ENCODE assay signal across 8 mouse cellular contexts in genomic region chr13:45560543-45560942, GRCm38 (mm10). TPM values are rescaled to one million over a fixed set of nuclear protein-coding genes. Genes with fewer than 3 reads are reported as not detected.
DNase-seq lines count a peak whose midpoint lies in the region; TF ChIP-seq lines count a peak whose summit lies in the region.

No protein-coding gene starts in this region.

- H3K9me3 ChIP-seq in limb, embryonic 10.5 days (replicated peaks) = no peaks in the 10 kb centered on the region

- peak; percentile 53; the same call in 1 of the 2 replicates for TF ChIP-seq CTCF in cerebellum, adult 2 months (IDR thresholded peaks at IDR 0.05; ENCODE audit: borderline replicate concordance, insufficient read depth, low read depth, low read length)
- TF ChIP-seq CTCF in left cerebral cortex, adult 2 months (IDR thresholded peaks at IDR 0.05) = peak; percentile 53

- H3K27me3 ChIP-seq in cerebellum, adult 2 months (ENCODE audit: control insufficient read depth, insufficient read depth, low read length) = no peaks in the 10 kb centered on the region
- H3K27me3 ChIP-seq in limb, embryonic 10.5 days (ENCODE audit: low read depth, poor library complexity, severe bottlenecking) = no peaks in the 10 kb centered on the region

- H3K36me3 ChIP-seq in limb, embryonic 10.5 days = no peaks in the 10 kb centered on the region

- no peak for TF ChIP-seq POLR2A in cerebellum, adult 2 months (IDR thresholded peaks at IDR 0.05; ENCODE audit: borderline replicate concordance, insufficient read depth, low read length)

- H3K27ac ChIP-seq in cerebellum, adult 2 months (ENCODE audit: insufficient read depth, low read length) = no peak overlapping the region
- H3K27ac ChIP-seq in left cerebral cortex, adult 2 months = no peak overlapping the region
- H3K27ac ChIP-seq in limb, embryonic 10.5 days = no peak overlapping the region

- intact Hi-C loops in left cerebral cortex, adult 2 months (cut with DNase I) = no loop called here

- no peak for DNase-seq in cerebellum, adult 2 months
- no peak for DNase-seq in cerebellum, adult 9-10 months
- no peak for DNase-seq in left cerebral cortex, adult 2 months (ENCODE audit: extremely low spot score in 1 of 2, low spot score in 2 of 2)
- DNase-seq in left cerebral cortex, adult 18-20 months (ENCODE audit: low spot score in 2 of 2) = no peak
- DNase-seq in ES-CJ7 (ENCODE audit: low read depth, low spot score) = peak; percentile 51
- DNase-seq in limb, embryonic 10.5 days (ENCODE audit: low spot score) = peak; percentile 46
- no peak for DNase-seq in gastrocnemius, adult 8-10 months (ENCODE audit: low spot score in 2 of 2)
- no peak for DNase-seq in ovary, adult 18-20 months (ENCODE audit: low spot score)

- H3K4me1 ChIP-seq in cerebellum, adult 2 months (ENCODE audit: control insufficient read depth, insufficient read depth, low read length) = 0 out of 2 replicates have a peak, but pooled peaks cover 7% of the 10 kb centered on the region
- H3K4me1 ChIP-seq in limb, embryonic 10.5 days = no peaks in the 10 kb centered on the region

- H3K4me3 ChIP-seq in cerebellum, adult 2 months (replicated peaks; ENCODE audit: insufficient read depth, low read depth, low read length) = no peak overlapping the region
- no peak overlapping the region for H3K4me3 ChIP-seq in left cerebral cortex, adult 2 months
- H3K4me3 ChIP-seq in limb, embryonic 10.5 days = no peak overlapping the region

- WGBS in cerebellum, adult 2 months = 72% methylated on average over 7 of the region's 7 CpGs
- 74% methylated on average over 7 of the region's 7 CpGs for WGBS in limb, embryonic 10.5 days

RNA-seq across cellular contexts. Expression of gene Gmpr, which starts 53.3 kb away (rescaled TPM):
- polyA plus RNA-seq in cerebellum, adult 2 months (2012; rRNA removed) = 69.1 TPM in 2 replicates
- total RNA-seq in left cerebral cortex, adult 2 months (2021) = 10 to 100 TPM; 46.0 to 50.6 TPM
- total RNA-seq in left cerebral cortex, adult 18-20 months (2021) = 10 to 100 TPM; 49.5 to 52.7 TPM
- polyA plus RNA-seq in limb, embryonic 10.5 days (2016; fragmentation: Nextera tagmentation; extraction: Ambion mirVana) = 25.2 and 27.8 TPM in 2 replicates
- 100 to 1,000 TPM; 171 to 206 (median 197) TPM for total RNA-seq in gastrocnemius, adult 8-10 months (2022)

Comparison
In these comparisons a context has a peak if more than half of its experiments do, and no peak if none do; other contexts are left out.
1. DNase-seq: peak in ES-CJ7 (single experiment) and limb, embryonic 10.5 days (single experiment); none in cerebellum, adult 2 months (0 of 2), cerebellum, adult 9-10 months (single experiment), left cerebral cortex, adult 2 months (0 of 2), left cerebral cortex, adult 18-20 months (0 of 2), gastrocnemius, adult 8-10 months (0 of 2) and ovary, adult 18-20 months (single experiment).